16 mouse cellular contexts compared by ENCODE assay signal in the genomic region with DNA sequence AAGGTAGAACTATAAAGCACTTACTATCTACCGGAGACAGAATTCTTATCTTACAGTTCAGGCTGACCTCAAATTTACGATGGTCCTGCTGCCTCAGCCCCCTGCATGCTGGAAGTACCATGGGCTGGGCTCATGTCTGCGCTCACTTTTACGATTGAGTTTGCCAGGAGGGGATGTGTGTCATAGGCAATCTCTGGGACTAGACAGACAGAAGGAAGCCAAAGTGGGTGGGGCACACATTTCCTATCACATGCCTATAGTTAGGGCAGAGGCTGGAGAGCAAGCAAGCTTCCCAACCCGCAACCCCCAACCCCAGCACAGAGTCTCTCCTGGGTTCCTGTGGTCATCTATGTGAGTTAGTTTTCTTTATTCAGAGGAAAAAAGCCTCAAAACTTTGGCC. TPM values are rescaled to one million over a fixed set of nuclear protein-coding genes. Genes with fewer than 3 reads are reported as not detected.
A peak's percentile ranks its signal among the peaks of the same experiment; 100 is the strongest.
DNase-seq lines count a peak whose midpoint lies in the region.
"Had no signal": no experiment of that assay in that cellular context is flagged by ENCODE, and none has a peak within 500 bp of the region (broad histone marks: within the 10 kb centered on the region; RNA-seq: fewer than 3 reads in every experiment).

No protein-coding gene starts in this region.

- peak; percentile 92 for DNase-seq in heart, adult 11 months
- DNase-seq in heart, adult 8-10 months (ENCODE audit: low spot score): no peak
- peak; percentile 36 for DNase-seq in kidney, adult 9 months
- DNase-seq in kidney, postnatal 10 days: no peak
- DNase-seq in lung, postnatal 36 days: peak; percentile 28
- DNase-seq in lung, adult 18-20 months: no peak
- DNase-seq in right cerebral cortex, adult 2 months (ENCODE audit: low spot score in 2 of 2): no peak
- DNase-seq: adrenal gland, postnatal 25 days; cerebellum, adult 2 months; cerebellum, postnatal 14 days; forebrain, postnatal 0 days; midbrain, embryonic 14.5 days; right cerebral cortex, postnatal 14 days; thymus, postnatal 14 days had no signal

RNA-seq across cellular contexts. Expression of a gene that starts 59.8 kb away (rescaled TPM):
- 100 to 1,000 TPM in 3 of 4 experiments, 10 to 100 TPM in 1; 94.9 to 111 (median 106) TPM for total RNA-seq in heart, adult 8-10 months (2022)
- total RNA-seq: hematopoietic stem cell, adult 5-6 weeks; monocyte, adult 5-6 weeks had no signal

Comparison
In these comparisons a context has a peak if more than half of its experiments do, and no peak if none do; other contexts are left out.
1. DNase-seq: peak in heart, adult 11 months (single experiment), kidney, adult 9 months (single experiment) and lung, postnatal 36 days (single experiment); none in heart, adult 8-10 months (single experiment), kidney, postnatal 10 days (single experiment), lung, adult 18-20 months (0 of 2) and right cerebral cortex, adult 2 months (0 of 2).